Mouse (Mus musculus): ENCODE data around the gene Rabggta. TPM values are rescaled to one million over a fixed set of nuclear protein-coding genes. Genes with fewer than 3 reads are reported as not detected.

Gene Rabggta
- polyA plus RNA-seq, 1 experiment: 18.4 TPM

- Histone ChIP-seq H3K4me3 (peak overlapping the region; percentile 82), H3ac (ENCODE audit: control insufficient read depth, insufficient read length) (peak overlapping the region; percentile 87), H3K36me3 (ENCODE audit: control insufficient read depth, insufficient read depth) (peaks cover 18% of the 10 kb centered on the region), H3K27me3 (ENCODE audit: control insufficient read depth, insufficient read depth, insufficient read length) (no peaks in the 10 kb centered on the region), H3K79me2 (ENCODE audit: control insufficient read depth, insufficient read depth) (peaks cover 51% of the 10 kb centered on the region), H3K4me2 (ENCODE audit: low read depth) (peak overlapping the region; percentile 90)
- TF ChIP-seq MYOD1 (IDR thresholded peaks at IDR 0.05; ENCODE audit: control insufficient read depth in 1 of 3, insufficient read length in 2 of 3, low read depth in 2 of 3): no peak
- no peak for TF ChIP-seq TCF12 (IDR thresholded peaks at IDR 0.05; ENCODE audit: insufficient read depth, poor library complexity, severe bottlenecking)
- TF ChIP-seq E2F4 (IDR thresholded peaks at IDR 0.05; ENCODE audit: insufficient read depth): no peak
- no peak for TF ChIP-seq POLR2A (IDR thresholded peaks at IDR 0.05; ENCODE audit: insufficient read length, low read depth)
- TF ChIP-seq TCF3 (IDR thresholded peaks at IDR 0.05; ENCODE audit: insufficient read length, low read depth): no peak
- no peak for TF ChIP-seq MAX (IDR thresholded peaks at IDR 0.05; ENCODE audit: low read depth)
- no peak for TF ChIP-seq POLR2AphosphoS2 (IDR thresholded peaks at IDR 0.05; ENCODE audit: insufficient read length, low read depth)
- TF ChIP-seq USF1 (IDR thresholded peaks at IDR 0.05; ENCODE audit: low read depth): no peak
- TF ChIP-seq CEBPB (IDR thresholded peaks at IDR 0.05; ENCODE audit: insufficient read depth, poor library complexity, severe bottlenecking): no peak
- TF ChIP-seq REST (IDR thresholded peaks at IDR 0.05; ENCODE audit: insufficient read depth, insufficient read length): no peak
- TF ChIP-seq SRF (IDR thresholded peaks at IDR 0.05; ENCODE audit: control insufficient read depth, insufficient read length, low read depth): no peak
- no peak for TF ChIP-seq MYOG (IDR thresholded peaks at IDR 0.05; ENCODE audit: control insufficient read depth in 1 of 3, insufficient read depth in 1 of 3, insufficient read length in 2 of 3, low read depth in 2 of 3)
These were observed 49.4 kb downstream of the Rabggta start for GRCm38 (mm10) chr14:55672741-55673060.

- Histone ChIP-seq H3ac (ENCODE audit: control insufficient read depth, insufficient read length) (peak within 1 kb of the TSS; percentile 87), H3K79me2 (ENCODE audit: control insufficient read depth, insufficient read depth) (peaks cover 54% of the 10 kb centered on the region), H3K36me3 (ENCODE audit: control insufficient read depth, insufficient read depth) (peaks cover 12% of the 10 kb centered on the region), H3K4me2 (ENCODE audit: low read depth) (peak within 1 kb of the TSS; percentile 90), H3K27me3 (ENCODE audit: control insufficient read depth, insufficient read depth, insufficient read length) (no peaks in the 10 kb centered on the region), H3K4me3 (peak within 1 kb of the TSS; percentile 82)
- TF ChIP-seq SRF (IDR thresholded peaks at IDR 0.05; ENCODE audit: control insufficient read depth, insufficient read length, low read depth) (peak; percentile 42), MAX (IDR thresholded peaks at IDR 0.05; ENCODE audit: low read depth) (peak; percentile 9), MYOG (IDR thresholded peaks at IDR 0.05; ENCODE audit: control insufficient read depth in 1 of 3, insufficient read depth in 1 of 3, insufficient read length in 2 of 3, low read depth in 2 of 3) (no peak), POLR2AphosphoS2 (IDR thresholded peaks at IDR 0.05; ENCODE audit: insufficient read length, low read depth) (peak; percentile 65), POLR2A (IDR thresholded peaks at IDR 0.05; ENCODE audit: insufficient read length, low read depth) (peak; percentile 72)
These were observed 50.0 kb downstream of the Rabggta start, which contains the start of the genes Gmpr2 and Nedd8 for GRCm38 (mm10) chr14:55671833-55672740. Gene Gmpr2, plus strand, starts transcription at chr14:55671941. Gene Nedd8, minus strand, starts transcription at chr14:55672124.

GRCm38 (mm10) chr14:55671486-55671832, 50.6 kb downstream of the Rabggta start:
- Histone ChIP-seq H3K4me3 (peak overlapping the region; percentile 82), H3K4me2 (ENCODE audit: low read depth) (peak overlapping the region; percentile 80), H3ac (ENCODE audit: control insufficient read depth, insufficient read length) (peak overlapping the region; percentile 87), H3K27me3 (ENCODE audit: control insufficient read depth, insufficient read depth, insufficient read length) (no peaks in the 10 kb centered on the region), H3K79me2 (ENCODE audit: control insufficient read depth, insufficient read depth) (peaks cover 60% of the 10 kb centered on the region), H3K36me3 (ENCODE audit: control insufficient read depth, insufficient read depth) (peaks cover 10% of the 10 kb centered on the region)
- TF ChIP-seq SRF (IDR thresholded peaks at IDR 0.05; ENCODE audit: control insufficient read depth, insufficient read length, low read depth) (no peak), MYOG (IDR thresholded peaks at IDR 0.05; ENCODE audit: control insufficient read depth in 1 of 3, insufficient read depth in 1 of 3, insufficient read length in 2 of 3, low read depth in 2 of 3) (no peak), E2F4 (IDR thresholded peaks at IDR 0.05; ENCODE audit: insufficient read depth) (no peak)

Other genes starting within 250 kb of the Rabggta start
- 29.6 TPM for gene Dhrs4, start 243.5 kb downstream of the Rabggta start, polyA plus RNA-seq (2012; fragmentation: generic; extraction: Trizol)
- gene Carmil3, start 231.6 kb downstream of the Rabggta start, polyA plus RNA-seq (2012; fragmentation: generic; extraction: Trizol): 0.08 TPM
- not detected for gene Cpne6, start 211.8 kb downstream of the Rabggta start, polyA plus RNA-seq (2012; fragmentation: generic; extraction: Trizol)
- not detected for gene Nrl, start 197.3 kb downstream of the Rabggta start, polyA plus RNA-seq (2012; fragmentation: generic; extraction: Trizol)
- gene Pck2, start 182.0 kb downstream of the Rabggta start, polyA plus RNA-seq (2012; fragmentation: generic; extraction: Trizol): 252 TPM
- 38.7 TPM for gene Dcaf11, start 162.3 kb downstream of the Rabggta start, polyA plus RNA-seq (2012; fragmentation: generic; extraction: Trizol)
- 0.48 TPM for gene A730061H03Rik, start 161.9 kb downstream of the Rabggta start, polyA plus RNA-seq (2012; fragmentation: generic; extraction: Trizol)
- gene Fitm1, start 146.6 kb downstream of the Rabggta start, polyA plus RNA-seq (2012; fragmentation: generic; extraction: Trizol): 12.8 TPM
- gene Psme1, start 144.1 kb downstream of the Rabggta start, polyA plus RNA-seq (2012; fragmentation: generic; extraction: Trizol): 81.7 TPM
- 18.5 TPM for gene Emc9, start 137.0 kb downstream of the Rabggta start, polyA plus RNA-seq (2012; fragmentation: generic; extraction: Trizol)
- gene Psme2, start 131.2 kb downstream of the Rabggta start, polyA plus RNA-seq (2012; fragmentation: generic; extraction: Trizol): 139 TPM
- gene Rnf31, start 130.6 kb downstream of the Rabggta start, polyA plus RNA-seq (2012; fragmentation: generic; extraction: Trizol): 11.2 TPM
- gene Irf9, start 118.7 kb downstream of the Rabggta start, polyA plus RNA-seq (2012; fragmentation: generic; extraction: Trizol): 4.0 TPM
- not detected for gene Rec8, start 104.2 kb downstream of the Rabggta start, polyA plus RNA-seq (2012; fragmentation: generic; extraction: Trizol)
- 109 TPM for gene Ipo4, start 86.3 kb downstream of the Rabggta start, polyA plus RNA-seq (2012; fragmentation: generic; extraction: Trizol)
- gene Gm49378, start 84.4 kb downstream of the Rabggta start, polyA plus RNA-seq (2012; fragmentation: generic; extraction: Trizol): 0.17 TPM
- gene Tm9sf1, start 78.5 kb downstream of the Rabggta start, polyA plus RNA-seq (2012; fragmentation: generic; extraction: Trizol): 57.9 TPM
- 0.18 TPM for gene Tssk4, start 72.1 kb downstream of the Rabggta start, polyA plus RNA-seq (2012; fragmentation: generic; extraction: Trizol)
- gene Mdp1, start 61.8 kb downstream of the Rabggta start, polyA plus RNA-seq (2012; fragmentation: generic; extraction: Trizol): 21.3 TPM
- gene Gmpr2, start 50.3 kb downstream of the Rabggta start, polyA plus RNA-seq (2012; fragmentation: generic; extraction: Trizol): 11.9 TPM
- 361 TPM for gene Nedd8, start 50.1 kb downstream of the Rabggta start, polyA plus RNA-seq (2012; fragmentation: generic; extraction: Trizol)
- gene Tinf2, start 40.4 kb downstream of the Rabggta start, polyA plus RNA-seq (2012; fragmentation: generic; extraction: Trizol): 12.0 TPM
- gene Tgm1, start 8.3 kb downstream of the Rabggta start, polyA plus RNA-seq (2012; fragmentation: generic; extraction: Trizol): 0.06 TPM
- gene Dhrs1, start 23.4 kb upstream of the Rabggta start, polyA plus RNA-seq (2012; fragmentation: generic; extraction: Trizol): 76.3 TPM
- gene Nop9, start 23.4 kb upstream of the Rabggta start, polyA plus RNA-seq (2012; fragmentation: generic; extraction: Trizol): 24.9 TPM
- 0.17 TPM for gene Cideb, start 36.2 kb upstream of the Rabggta start, polyA plus RNA-seq (2012; fragmentation: generic; extraction: Trizol)
- 0.01 TPM for gene Ltb4r2, start 39.2 kb upstream of the Rabggta start, polyA plus RNA-seq (2012; fragmentation: generic; extraction: Trizol)
- gene Ltb4r1, start 43.7 kb upstream of the Rabggta start, polyA plus RNA-seq (2012; fragmentation: generic; extraction: Trizol): 0.04 TPM
- gene Adcy4, start 61.8 kb upstream of the Rabggta start, polyA plus RNA-seq (2012; fragmentation: generic; extraction: Trizol): 0.06 TPM
- gene Ripk3, start 66.6 kb upstream of the Rabggta start, polyA plus RNA-seq (2012; fragmentation: generic; extraction: Trizol): 0.28 TPM
- gene Nfatc4, start 100.9 kb upstream of the Rabggta start, polyA plus RNA-seq (2012; fragmentation: generic; extraction: Trizol): 2.8 TPM
- gene Nynrin, start 131.7 kb upstream of the Rabggta start, polyA plus RNA-seq (2012; fragmentation: generic; extraction: Trizol): 0.12 TPM
- 0.28 TPM for gene Cbln3, start 162.1 kb upstream of the Rabggta start, polyA plus RNA-seq (2012; fragmentation: generic; extraction: Trizol)
- 10.0 TPM for gene Khnyn, start 162.7 kb upstream of the Rabggta start, polyA plus RNA-seq (2012; fragmentation: generic; extraction: Trizol)
- gene Sdr39u1, start 178.0 kb upstream of the Rabggta start, polyA plus RNA-seq (2012; fragmentation: generic; extraction: Trizol): 2.4 TPM
- gene Cma1, start 222.4 kb upstream of the Rabggta start, polyA plus RNA-seq (2012; fragmentation: generic; extraction: Trizol): 3.0 TPM
- gene Cma2, start 228.7 kb upstream of the Rabggta start, polyA plus RNA-seq (2012; fragmentation: generic; extraction: Trizol): 0.05 TPM

Measured in myocyte (in vitro differentiated cells).